Mouse (Mus musculus): Measurements from ENCODE around the gene Lrrfip2.

Lrrfip2 gene

DNA sequence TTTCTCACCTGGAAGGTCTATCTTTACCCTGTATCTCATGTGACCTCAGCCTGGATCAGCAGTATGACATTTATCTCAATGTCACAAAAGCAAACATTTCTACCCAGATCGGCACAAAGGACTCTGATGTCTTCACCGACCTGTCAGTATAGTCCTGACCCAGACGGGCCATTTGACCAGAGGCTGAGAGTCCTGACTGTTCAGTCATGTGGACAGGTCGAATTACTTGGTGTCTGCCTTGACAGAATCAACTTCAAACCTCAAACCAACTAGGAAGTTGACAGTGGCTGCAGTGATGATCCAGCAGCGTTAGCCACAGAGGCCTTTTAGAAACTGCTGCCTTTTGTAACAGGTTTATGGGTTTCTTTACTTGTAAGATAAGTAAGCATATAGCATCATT is 56.7 kb downstream of the Lrrfip2 start:
- DNase-seq, result no peak

DNA sequence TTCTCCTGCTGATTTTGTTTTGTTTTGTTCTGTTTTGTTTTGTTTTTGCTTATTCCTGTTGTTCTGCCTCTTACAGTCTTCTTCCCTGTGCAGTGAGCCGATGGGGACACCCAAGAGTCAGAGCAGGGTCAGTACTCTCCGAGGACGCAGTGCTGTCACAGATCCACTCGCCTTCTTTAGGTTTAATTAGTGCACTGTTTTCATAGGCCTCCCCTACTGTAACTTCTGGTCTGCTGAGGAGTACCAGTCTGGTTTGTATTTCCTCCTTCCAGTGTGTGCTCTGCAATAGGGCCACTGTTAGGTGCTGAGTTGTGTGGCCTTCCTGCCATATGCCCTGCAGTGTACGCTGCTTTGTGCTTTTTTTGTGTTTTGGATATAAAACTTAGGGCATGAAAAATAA is 61.6 kb downstream of the Lrrfip2 start:
- no peak for DNase-seq

DNA sequence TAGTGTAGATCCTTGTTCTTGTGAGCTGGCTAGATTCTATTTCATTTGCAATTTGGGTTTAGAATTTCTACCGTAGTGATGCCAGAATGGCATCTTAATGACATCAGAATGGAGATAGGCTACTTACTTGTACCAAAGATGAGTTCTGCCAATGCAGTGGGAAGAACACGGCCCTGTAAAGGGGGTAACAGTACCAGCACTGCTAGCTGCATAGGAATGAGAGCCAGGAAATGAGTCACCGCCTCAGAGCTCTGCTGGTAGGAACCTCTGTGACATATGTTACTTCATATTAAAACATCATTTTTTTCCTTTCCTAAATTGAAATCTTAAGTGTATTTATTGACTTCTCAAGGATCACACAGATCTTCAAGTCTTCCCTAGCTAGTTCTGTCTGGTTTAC is 64.8 kb downstream of the Lrrfip2 start:
- DNase-seq, result no peak

GRCm38 (mm10) chr9:111184929-111185328 is 67.5 kb downstream of the Lrrfip2 start:
- no peak for DNase-seq

DNA sequence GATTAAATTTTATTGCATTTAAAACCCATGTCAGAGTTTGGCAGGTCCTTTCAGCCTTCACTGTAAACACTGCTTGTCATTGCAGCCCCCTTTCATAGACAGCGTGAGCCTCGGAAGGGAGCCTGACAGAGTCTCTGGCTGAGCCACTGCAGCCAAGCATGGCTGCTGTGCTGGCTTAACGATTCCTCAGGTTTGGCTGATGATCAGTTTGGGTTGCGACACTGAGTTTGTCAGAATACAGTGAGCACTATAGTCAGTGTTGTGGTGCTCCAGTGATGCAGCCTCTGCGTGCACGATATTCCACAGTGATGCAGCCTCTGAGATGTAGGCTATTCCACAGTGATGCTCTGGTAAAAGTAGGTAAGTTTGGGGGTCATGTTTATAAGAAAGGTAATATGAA is 69.5 kb downstream of the Lrrfip2 start:
- DNase-seq, result no peak

DNA sequence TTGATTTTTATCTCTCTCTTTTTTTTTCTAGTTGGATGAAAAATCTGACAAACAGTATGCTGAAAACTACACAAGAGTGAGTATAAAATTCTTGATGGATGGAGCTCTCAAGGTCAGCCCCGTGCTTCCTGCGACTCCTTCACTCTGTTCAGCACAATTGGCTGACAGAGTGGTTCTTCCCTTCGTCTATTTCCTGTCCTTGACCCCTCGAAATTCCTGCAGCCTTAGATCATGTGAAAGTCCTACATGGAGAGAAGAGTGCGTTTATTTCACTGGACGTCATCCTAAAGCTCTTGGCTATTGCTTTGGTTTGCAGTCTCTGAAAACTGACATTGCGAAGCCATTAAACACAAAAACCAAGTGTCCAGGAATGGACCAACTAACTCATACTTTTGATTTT is 71.3 kb downstream of the Lrrfip2 start:
- DNase-seq, result no peak

GRCm38 (mm10) chr9:111193211-111193610 is 75.8 kb downstream of the Lrrfip2 start:
- no peak for DNase-seq

DNA sequence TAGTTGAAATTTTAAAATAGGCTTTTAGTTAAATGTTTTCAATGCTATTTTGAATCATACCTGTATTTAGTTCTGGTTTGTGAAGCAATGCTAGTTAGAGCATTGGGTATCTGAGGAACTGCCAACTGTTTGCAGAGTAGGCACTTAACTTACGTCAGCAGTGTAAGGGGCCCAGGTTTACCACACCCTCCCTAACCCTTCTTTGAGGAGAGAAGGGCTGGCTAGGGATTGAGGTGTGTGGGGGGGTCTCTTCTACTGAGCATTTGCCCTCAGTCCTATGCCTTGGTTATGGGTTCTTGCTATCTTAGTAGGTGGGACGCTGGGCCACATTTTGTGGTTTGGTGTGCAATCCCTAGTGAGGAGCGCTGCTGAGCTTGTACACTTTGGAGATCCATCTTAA is 79.7 kb downstream of the Lrrfip2 start:
- no peak for DNase-seq

DNA sequence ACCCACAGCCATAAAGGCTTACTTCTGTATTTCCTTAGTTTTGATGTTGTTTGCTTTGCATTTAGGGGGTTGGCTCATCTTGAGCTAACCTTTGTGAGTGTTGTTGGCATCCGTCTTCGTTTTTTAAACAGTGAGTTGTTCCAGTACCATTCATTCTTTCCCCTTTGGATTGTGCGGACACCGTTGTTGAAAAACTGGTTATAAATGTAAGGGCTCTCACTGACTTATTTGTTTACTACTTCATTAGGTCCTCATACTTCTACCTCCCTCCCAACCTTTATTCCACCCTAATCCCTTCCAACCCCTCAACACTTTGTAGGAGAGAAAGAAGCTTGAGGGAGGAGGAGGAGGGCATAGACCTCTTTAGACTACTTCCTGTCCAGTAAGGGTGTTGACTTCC is 80.3 kb downstream of the Lrrfip2 start:
- DNase-seq, result no peak

DNA sequence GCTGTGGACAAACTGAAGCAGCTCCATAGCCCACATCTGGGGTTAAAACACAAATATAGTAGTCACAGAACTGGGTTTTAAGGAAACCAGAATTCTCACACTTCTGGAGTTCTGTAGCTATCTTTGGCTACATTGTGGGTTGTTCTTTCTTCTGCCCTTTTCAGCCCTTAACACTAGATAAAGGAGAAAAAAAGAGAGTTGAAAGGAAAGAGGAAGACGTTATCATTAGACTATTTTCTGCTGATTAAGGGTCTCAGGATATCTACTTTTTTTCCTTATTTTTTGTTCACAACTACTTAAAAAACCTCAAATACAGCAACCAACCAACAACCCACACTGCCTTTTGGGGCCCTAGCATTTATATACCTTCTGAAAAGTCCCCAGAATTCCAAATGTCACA is 80.9 kb downstream of the Lrrfip2 start:
- no peak for DNase-seq

DNA sequence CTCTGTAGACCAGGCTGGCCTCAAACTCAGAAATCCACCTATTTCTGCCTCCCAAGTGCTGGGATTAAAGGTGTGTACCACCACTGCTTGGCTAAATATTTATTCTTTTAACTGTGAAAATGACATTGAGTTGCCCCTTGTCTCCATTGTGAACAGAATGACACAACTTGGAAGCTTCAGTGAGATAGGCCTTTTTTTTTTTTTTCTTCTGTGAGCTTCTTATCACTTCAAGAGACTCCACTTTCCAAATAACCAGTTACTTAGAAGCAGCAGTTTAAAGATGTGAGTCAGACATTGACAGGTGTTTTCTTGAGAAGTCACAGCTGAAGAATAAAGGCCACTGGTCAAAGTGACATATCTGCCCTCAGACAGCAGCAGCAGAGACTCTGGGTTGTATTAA is 82.8 kb downstream of the Lrrfip2 start:
- no peak for DNase-seq

DNA sequence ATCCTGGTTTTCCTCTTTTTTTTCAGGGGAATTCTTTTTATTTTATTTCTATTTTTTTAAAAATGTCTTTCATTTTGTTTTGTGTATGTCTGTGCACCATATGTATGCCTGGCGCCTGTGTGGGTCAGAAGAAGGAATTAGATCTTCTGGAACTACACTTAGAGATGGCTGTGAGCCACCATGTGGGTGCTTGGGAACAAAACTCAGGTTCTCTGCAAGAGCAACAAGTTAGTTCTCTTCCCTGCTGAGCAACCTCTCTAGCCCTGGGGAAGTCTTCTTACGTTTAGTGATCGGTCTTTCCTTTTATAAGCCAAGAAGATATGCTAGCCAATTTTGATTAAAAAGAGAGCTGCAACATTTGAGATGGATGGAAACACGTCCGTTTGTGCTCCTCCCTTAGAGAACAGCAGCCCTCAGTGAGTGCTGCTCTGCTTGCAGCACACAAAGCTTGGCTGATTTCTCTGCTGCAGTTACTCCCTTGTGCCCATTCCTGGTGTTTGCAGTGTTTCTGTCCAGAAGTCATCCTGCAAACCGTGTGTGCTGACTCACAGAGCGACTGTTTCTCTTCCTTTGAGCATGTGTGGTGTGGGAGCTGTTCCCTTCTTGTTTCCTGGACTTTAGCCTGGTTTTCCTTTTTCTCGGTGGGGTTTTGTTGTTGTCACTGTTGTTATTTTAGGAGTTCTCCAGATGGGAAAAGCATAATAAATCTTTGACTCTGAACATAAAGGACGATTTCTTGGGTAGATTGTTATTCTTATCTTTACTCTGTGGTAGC is 87.4 kb downstream of the Lrrfip2 start:
- no peak for DNase-seq

GRCm38 (mm10) chr9:111207683-111208082 is 90.3 kb downstream of the Lrrfip2 start:
- DNase-seq, result no peak

GRCm38 (mm10) chr9:111208185-111208584 is 90.8 kb downstream of the Lrrfip2 start:
- DNase-seq, result no peak

DNA sequence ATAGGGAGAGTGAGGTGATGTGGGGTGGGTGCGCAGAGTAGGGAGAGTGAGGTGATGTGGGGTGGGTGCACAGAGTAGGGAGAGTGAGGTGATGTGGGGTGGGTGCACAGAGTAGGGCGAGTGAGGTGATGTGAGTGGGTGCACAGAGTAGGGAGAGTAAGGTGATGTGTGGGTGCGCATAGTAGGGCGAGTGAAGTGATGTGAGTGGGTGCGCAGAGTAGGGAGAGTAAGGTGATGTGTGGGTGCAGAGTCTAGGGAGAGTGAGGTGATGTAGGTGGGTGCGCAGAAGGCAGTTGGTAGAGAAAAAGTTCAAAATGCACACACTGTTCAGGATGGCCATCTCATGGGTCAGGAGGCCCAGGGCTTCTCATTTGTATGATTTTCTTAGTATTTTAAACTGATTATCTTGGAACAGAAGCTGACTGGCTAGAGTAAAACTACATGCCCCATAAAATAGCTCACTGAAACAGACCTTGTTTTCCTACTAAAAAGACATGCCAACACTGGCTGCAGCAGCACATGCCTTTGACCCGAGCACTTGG is 91.8 kb downstream of the Lrrfip2 start:
- no peak for DNase-seq

DNA sequence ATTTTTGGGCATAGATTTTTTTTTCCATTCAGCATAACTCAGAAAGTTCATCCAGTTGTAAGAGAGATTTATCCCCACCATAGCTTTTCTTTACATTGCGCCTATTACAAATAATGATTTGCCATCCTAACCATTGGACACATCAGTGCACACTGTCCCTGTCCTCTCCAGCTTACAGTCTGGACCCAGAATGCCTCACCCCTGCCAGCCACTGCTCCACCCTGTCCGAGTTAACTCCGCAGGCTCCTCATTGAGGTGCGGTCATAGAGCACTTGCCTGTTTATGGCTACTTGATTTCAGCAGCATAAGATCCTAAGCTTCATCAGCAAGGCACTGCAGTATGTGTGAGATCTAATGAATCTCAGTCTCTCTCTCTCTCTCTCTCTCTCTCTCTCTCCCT is 93.0 kb downstream of the Lrrfip2 start:
- DNase-seq, result no peak

GRCm38 (mm10) chr9:111211122-111212041 is 94.0 kb downstream of the Lrrfip2 start:
- no peak for DNase-seq

GRCm38 (mm10) chr9:111213501-111213900 is 96.1 kb downstream of the Lrrfip2 start:
- no peak for DNase-seq

DNA sequence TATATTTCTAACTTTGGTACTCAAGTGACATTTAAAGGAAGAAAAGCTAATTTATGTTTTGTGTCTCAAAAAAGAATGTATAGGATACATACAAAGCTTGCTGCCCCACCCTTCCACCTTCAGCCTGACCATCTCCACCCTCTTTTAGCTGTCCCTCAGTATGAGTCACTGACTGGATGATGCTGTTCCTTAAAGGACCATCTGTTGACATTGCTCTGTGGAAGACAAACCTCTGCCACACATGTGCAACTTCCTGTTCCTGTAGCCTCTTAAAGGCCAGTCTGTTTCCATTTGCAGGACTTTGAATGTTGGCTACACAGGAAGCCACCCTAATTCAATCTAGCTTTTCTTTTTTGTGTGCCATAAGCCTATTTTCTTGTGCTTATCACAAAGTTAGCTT is 99.0 kb downstream of the Lrrfip2 start:
- no peak for DNase-seq

GRCm38 (mm10) chr9:111220551-111221080 is 103.2 kb downstream of the Lrrfip2 start:
- no peak for DNase-seq

DNA sequence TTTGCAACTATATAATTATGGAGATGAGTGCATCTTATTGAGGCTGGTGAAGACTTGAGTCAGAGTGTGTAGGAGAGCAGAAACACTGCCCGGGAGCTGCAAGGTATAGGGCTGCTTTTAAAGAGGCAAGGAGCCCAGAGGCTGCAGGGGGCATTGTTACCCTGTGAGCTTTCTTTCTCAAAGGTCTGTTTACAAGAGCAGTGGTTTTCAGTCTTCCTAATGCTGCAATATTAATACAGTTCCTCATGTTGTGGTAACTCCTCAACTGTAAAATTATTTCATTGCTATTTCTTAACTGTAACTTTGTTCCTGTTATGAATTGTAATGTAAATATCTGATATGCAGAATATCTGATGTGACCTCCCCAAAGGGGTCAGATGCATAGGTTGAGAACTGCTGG is 104.2 kb downstream of the Lrrfip2 start:
- no peak for DNase-seq

- DNase-seq, result no peak
These were observed 106.0 kb downstream of the Lrrfip2 start for GRCm38 (mm10) chr9:111223406-111223805.

DNA sequence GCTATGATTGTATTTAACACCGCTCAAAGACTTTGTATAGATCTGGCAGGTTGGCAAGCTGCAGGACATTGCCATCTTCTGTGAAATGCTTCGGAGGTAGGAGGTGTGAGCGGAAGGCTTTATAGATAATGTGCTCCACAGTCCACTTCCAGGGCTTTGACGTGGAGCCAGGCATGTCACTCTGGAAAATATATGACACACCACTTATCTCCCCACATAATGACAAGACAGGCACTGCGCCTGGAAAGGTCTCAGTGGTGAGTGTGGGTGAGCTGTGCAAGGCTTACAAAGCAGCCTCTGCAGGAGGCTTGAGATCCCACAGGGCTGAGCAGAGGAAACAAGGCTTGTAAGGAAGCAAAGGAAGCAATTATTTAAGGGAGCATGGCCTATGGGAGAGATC is 111.1 kb downstream of the Lrrfip2 start:
- DNase-seq, result no peak

- no peak for DNase-seq
These were observed 117.3 kb downstream of the Lrrfip2 start for GRCm38 (mm10) chr9:111234701-111235100.

Data from right cerebral cortex, postnatal 14 days (tissue).